Mouse (Mus musculus) activated CD4-positive, CD25-positive, alpha-beta regulatory T cell, adult 9 weeks (primary cell): ENCODE data around the gene Clip4. TPM values are rescaled to one million over a fixed set of nuclear protein-coding genes. Genes with fewer than 3 reads are reported as not detected.

Experiments used
- polyA plus RNA-seq: library from polyadenylated mRNA; unstranded; fragments of 100-300 nt; shearing (Covaris generic); gene quantifications from one replicate; pipeline ENCODE4 v1.2.1, GENCODE M21; 2017

Gene Clip4
- not detected for polyA plus RNA-seq

DNA sequence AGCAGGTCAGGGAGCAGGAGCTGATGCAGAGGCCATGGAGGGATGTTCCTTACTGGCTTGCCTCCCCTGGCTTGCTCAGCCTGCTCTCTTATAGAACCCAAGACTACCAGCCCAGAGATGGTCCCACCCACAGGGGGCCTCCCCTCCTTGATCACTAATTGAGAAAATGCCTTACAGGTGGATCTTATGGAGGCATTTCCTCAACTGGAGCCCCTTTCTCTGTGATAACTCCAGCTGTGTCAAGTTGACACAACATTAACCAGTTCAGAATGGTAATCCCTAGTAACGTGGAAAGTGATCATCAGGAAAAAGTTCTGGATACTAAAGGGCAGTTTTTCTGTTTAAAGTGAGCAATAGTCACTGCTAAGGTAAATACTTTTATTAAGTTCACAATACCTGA is at the start of gene Clip4:
Gene Clip4, plus strand, starts transcription at position 301 of the 400 bp plus-strand sequence.

DNA sequence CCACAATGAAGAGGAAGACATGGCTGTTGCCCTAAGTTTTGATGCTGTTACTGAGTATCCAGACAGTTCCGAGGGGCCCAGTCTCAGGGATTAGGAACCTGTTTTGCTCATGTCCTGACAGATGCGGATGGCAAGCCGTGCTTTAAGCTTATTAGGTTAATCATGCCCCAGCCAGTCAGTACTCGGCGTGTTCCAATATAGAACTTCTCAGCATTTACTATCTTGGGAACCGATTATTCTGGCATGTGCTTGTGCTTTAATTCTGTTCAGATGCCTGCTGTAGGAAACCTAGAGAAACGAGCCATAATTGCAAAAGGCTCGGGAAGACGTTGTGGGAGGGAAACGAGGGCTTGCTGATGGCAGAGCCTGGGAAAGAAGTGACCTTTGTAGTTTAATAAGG is 15.4 kb upstream of the Clip4 start, which contains the start of gene Pcare:
Gene Pcare, minus strand, starts transcription at position 64 of the 400 bp plus-strand sequence.

Other genes with a start within 250 kb of the Clip4 start
- gene Ndc80, start 241.6 kb upstream of the Clip4 start, polyA plus RNA-seq: 14.7 TPM
- 0.32 TPM for gene Spdya, start 216.4 kb upstream of the Clip4 start, polyA plus RNA-seq
- gene Wdr43, start 152.6 kb upstream of the Clip4 start, polyA plus RNA-seq: 134 TPM
- gene Togaram2, start 95.2 kb upstream of the Clip4 start, polyA plus RNA-seq: not detected
- gene Pcare, start 15.6 kb upstream of the Clip4 start, polyA plus RNA-seq: not detected